Mouse (Mus musculus) spleen, embryonic (tissue): ENCODE measurements around the gene Stum.

Experiments used
- CTCF ChIA-PET: fragments of 350-600 bp; sonication (Branson Sonifier 250); formaldehyde crosslinking; loops from one replicate; lab custom pipeline; 2022; lab: Charles Lee

Gene Stum

DNA sequence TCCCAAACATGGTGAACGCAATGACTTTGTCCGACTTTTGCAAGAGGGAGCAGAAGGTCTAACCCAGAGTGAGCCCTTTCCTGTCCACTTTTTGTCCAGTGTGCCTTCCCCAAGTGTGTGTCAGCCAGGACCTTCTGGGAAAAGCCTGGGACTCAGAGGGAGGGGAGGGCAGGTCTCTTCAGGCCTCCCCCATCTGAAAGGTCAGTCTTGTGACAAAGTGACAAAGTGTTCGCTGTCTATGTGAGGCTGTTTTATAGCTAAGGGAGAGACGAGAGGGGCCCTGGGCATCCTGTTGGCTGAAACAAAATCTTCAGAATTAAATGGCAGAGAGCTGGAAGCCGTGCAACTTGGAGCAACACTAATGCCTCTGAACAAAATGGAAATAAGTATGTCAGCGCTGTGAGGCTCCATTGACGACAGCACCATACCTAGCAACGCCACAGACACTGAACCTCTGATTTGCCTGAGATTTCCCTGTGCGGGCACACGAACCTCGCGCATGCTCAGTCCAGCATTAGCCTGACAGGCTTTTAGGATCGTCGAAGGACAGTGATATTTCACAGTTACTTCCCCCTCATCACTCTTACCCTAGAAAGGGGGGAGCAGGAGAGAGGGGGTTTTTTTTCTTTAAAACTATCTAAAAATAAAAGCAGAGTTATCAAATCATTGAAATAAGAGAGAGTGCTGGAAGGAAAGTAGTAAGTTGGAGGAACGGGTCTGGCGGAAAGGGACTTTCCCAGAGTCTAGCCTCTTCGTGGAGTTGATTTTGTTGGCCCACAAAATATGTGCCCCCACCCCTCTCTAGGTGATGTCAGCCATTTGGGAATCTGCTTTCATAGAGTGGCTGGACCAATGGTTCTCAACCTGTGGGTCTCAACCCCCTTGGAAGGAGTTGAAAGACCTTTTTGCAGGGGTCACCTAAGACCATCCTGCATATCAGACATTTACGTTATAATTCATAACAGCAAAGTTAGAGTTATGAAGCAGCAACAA lies 75.3 kb downstream of the Stum start:
- CTCF ChIA-PET, result interaction anchor here (0.5 to 3.0 kb wide), 5 partner anchors 14 to 140 kb away, joined by 3 to 9 read pairs (median 4); no protein-coding TSS in a partner anchor

DNA sequence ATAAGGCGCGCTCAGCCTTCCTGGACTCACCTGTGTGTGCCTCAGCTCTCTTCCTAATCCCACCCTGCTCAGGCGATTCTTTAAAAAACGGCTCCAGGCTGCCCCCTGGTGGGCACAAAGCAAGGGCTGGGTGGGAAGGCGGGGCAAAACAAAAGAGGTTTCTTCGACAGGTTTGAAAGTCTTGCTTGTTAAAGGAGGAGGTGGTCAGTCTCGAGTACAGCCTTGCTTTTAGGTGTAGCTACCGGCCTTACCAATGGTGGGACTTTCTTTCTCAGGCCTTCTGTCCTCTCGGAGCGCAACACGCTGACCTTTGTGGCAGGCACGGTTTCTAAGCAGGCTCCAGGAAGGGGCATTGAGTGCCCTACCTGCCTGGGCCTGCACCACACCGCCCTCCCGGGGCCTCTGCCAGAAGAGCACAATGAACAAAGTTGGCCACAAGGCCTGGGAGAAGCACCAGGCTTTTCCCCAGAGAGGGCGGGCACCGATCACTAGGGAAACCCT lies 76.1 kb downstream of the Stum start:
- CTCF ChIA-PET, result interaction anchor here (0.5 to 3.0 kb wide), 5 partner anchors 15 to 138 kb away, joined by 3 to 9 read pairs (median 4); no protein-coding TSS in a partner anchor

DNA sequence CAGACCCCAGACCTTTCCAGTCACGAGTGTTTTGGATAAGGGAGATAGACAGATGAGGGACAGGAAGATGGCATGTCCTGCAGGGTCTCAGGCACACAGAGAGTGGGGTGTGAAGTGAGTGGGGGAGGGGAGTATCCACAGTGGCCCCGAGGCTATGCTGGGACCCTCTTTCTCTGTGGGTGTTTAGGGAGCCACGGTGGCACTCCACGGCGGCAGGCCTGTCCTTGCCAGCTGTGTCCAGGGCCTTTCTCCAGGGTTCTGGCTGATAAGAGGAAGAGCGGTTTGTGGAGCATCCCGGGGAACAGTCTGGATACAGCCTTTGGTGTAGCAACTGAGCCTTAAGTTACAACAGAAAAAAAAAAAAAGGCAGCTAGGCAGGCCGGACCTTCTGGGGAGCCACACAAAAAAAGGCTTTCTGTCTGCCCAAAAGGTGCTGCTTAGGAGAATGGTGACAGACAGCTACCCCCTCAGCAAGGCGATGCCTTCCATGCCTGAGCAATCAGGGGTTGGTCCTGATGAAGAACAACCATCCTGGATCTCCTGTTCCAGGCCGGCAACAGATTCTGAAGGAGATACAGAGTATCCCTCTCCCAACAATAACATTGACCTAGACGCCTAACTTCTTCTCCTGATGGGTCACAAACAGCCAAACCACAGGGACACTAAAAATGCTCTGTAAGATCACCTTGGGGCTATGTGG lies 76.8 kb downstream of the Stum start:
- CTCF ChIA-PET, result interaction anchor here (0.6 to 3.0 kb wide), 5 partner anchors 16 to 144 kb away, joined by 3 to 9 read pairs (median 4); partner anchors contain the start of gene Psen2

DNA sequence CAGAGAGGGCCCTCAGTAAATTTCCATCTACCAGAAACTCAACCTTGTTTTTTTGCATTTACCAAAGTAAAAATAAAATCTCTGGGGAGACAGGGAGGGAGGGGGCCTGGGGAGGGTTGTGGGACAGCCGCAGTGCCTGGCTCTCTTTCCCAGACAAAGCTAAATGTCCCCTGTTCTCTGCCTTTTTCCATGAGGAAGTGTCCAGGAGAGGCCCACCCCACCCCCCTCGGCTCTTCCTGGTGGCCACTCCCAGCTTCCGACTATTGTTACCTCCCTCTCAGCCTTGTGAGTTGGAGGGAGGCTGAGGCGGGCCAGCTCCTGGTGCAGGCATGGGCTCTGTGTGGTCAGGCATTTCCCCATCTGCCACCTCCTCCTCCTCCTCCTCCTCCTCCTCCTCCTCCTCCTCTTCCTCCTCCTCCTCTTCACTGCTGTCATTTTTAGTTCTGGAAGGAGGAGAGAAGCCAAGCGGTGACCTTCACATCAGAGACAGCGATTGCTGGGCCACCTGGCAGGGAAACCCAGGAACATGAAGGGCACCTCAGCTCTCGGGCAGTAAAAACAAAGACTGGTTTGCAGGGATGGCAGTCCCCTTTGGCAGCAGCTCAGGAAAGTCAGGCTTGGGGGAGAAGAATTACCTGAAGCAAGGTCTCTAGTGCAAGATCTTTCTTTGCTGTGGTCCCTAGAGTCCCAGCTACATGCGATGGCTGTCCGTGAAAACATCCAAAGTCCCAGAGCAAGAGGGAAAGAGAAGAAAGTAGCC lies 77.5 kb downstream of the Stum start:
- CTCF ChIA-PET, result interaction anchor here (0.5 to 3.0 kb wide), 5 partner anchors 9 to 143 kb away, joined by 3 to 9 read pairs (median 4); partner anchors contain the start of gene Psen2

DNA sequence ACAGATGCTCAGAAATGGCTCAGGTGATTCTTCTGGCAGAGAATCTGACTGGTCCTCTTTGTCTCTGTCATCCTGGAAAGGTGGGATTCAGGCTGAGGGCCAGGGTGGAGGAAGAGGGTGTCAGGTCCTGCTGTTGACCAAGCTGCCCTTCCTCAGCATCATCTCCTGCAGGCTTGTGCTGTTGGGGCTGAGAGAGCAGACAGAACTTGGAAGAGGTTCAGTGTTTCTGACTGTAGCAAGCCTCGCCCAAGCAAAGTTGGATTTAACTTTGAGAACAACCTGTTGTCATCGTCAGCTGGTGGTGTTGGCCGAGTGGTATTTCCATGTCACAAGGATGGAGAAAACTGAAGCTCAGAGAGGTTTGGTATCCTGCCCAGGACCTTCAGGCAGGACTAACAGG lies 78.6 kb downstream of the Stum start:
- CTCF ChIA-PET, result interaction anchor here (1.4 kb wide), 1 partner anchor 13 kb away, joined by 3 read pairs; no protein-coding TSS in a partner anchor

DNA sequence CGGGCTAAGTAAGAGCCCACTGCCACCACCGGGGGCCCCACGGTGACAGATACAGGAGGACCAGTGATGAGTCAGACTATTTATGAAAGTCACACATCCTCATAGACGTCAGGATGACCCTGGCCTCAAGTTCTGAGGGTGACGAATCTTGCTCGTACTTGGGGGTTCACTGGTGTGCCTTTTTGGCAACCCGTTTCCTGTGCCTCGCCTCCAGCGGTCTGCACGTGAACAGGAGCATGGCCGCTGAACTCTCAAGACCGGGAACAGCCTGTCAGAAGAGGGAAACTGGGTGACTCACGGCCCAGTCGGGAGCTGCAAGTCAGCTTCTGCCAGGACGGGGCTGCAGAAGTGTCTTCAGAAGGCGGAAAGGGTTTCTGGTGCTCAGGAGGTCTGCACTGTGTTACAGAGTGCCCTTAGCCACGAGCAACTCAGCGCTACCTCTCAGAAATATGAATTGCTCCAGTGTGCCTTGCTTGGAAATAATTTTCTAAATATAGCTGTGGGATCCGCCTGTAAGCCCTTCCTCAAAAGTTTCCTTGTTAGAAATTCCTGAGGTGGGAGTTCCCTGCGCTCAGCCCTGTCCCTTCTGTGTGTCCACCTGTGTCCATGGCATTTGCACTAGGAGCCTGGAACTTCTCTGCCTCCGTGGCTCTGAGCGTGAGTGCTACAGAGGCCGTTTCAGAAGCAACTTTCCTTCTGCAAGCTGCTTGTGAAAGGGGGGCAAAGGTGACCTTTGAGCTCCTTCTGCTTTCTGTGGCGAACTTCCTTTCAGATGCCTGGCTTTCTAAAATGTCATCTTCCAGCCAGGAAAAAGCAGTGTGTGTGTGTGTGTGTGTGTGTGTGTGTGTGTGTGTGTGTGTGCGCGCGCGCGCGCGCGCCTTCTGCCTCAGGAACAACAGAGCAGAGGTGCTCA lies 79.4 kb downstream of the Stum start:
- CTCF ChIA-PET, result interaction anchor here (0.6 to 1.4 kb wide), 4 partner anchors 8 to 40 kb away, joined by 3 to 5 read pairs (median 4); no protein-coding TSS in a partner anchor

DNA sequence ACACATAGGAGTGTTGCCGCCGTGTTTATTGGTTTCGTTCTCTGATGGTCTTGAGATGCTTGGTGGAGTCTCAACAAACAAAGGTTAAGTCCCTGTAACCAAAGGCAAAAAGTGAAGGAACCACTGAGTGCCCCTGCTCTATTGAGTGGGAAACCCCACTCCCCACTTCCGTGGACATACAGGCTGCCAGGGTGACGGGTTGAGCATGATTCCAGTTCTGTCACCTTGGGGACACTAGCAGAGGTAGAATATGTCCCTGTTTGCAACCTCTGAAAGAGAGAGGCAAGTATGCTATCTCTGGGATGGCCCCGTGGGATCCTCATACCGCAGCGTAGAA lies 80.0 kb downstream of the Stum start:
- CTCF ChIA-PET, result interaction anchor here (1.3 to 1.4 kb wide), 2 partner anchors 12 to 19 kb away, joined by 3 to 4 read pairs; no protein-coding TSS in a partner anchor

DNA sequence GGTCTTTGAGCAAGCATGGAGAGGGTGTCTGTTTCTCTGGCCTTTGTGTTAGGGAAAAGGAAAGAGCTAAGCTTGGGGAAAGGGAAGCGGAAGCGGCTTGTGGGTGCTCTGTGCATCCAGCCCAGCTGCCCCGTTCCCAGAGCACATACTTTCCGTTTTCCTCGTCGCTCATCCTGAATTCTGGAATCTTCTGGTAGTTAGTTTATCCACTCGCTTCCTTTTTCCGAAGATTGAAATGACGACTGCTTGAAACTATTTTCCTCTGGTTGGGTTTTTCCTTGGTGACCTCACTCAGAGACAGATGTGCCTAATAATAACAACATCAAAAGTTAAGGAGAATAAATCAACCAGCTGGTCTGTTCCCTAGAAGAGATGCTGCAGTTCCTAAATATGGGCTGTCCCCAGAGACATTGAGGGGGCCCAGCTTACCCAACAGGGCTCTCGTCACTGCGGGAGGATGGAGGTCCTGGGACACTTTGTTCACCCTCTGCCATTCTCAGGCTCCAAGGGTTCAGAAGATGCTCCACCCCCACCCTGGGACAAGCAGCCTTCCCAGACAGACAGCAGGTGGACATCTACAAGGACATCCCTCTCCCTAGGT lies 80.7 kb downstream of the Stum start:
- CTCF ChIA-PET, result interaction anchor here (0.6 kb wide), 1 partner anchor 525 kb away, joined by 3 read pairs; no protein-coding TSS in a partner anchor

DNA sequence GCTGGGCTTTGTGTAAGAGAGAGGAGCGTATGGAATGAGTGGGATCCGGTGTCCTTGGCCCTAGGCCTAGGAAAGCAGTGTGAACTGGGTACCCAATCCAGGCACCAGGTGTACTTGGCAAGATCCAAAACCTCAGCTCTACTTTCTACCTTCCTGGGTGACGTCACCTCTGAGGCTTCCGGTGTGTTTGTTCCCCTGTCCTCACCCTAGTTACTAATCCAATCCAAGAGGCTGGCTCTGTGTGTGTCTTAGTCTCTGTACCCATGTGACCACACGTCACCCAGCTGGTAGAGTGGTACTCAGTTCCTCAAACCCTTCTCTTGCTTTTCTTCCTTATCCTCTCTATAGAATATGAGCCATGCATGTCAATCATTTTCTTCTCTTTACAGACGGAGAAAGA lies 81.6 kb downstream of the Stum start:
- CTCF ChIA-PET, result interaction anchor here (0.5 kb wide), 1 partner anchor 45 kb away, joined by 4 read pairs; no protein-coding TSS in a partner anchor

DNA sequence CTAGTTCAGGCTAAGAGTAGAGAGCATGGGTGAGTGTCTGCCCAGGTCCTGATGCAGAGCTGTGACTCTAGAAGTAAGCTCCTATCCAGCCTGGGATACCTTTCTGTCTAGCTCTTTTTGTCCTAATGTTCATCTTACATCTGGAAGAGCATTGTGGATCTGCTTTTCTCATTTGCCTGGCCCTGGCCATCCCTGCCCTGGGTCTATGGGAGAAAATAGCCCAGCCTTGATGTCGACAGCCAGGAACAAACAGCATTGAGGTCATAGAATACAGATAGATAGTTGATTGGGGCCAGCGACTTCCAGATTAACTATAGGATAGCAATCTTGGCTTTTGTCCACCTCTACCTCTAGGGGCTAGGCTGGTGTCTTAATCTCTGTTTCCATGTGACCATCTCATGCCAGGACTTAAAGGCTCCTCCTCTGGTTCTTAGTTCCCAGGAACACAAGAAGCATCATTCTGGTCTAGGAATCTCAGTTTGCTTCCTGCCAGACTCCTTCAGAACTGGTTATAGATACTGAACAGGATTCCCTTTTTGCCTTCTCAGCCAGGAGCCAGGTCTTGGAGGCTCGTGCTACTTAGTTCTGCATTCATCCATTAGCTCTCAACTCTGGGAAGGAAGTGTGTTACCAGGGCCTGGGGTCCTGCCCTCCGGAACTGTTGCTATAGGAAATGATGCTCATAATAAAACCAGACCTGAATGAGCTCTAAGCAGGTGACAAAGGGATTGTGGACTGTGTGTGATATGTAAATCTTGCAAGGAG lies 82.4 kb downstream of the Stum start:
- CTCF ChIA-PET, result interaction anchor here (0.5 to 1.2 kb wide), 2 partner anchors 44 to 147 kb away, joined by 3 to 4 read pairs; no protein-coding TSS in a partner anchor

DNA sequence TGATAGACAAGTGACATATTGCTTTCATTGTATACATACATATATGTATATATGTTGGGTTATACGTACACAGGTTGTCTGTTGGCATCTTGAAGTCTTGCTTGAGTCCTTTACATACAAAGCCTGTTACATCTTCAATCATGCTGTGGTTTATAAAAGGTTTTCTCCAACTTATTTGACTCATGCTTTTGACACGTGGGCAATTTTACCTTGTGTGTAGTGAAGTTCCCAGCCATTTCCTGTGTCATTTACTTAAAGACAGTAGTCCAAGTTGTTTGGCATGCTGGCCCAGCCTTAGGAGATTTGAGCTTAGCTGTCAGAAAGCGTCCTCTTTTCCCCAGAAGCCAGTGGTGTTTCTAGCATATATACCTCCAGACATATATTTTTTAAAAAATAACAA lies 84.9 kb downstream of the Stum start:
- CTCF ChIA-PET, result no interaction called here

DNA sequence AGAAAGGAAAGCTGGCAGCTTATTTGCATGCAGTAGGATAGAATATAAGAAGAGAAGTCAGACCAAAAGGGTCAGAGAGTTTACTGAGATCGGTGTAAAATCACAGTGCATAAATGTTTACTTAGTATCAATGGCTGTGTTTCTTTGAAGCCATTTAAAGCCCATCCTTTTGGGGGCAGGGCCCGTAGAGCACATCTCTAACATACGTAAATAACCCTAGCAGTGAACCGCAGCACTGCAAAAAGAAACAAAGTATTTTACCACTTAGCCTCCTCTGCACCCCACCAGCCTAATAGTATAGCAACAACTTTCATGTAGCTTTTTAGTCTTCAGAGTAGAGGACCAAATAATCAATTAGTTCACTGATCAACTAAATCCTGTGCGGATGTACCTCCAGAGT lies 85.6 kb downstream of the Stum start:
- CTCF ChIA-PET, result no interaction called here

DNA sequence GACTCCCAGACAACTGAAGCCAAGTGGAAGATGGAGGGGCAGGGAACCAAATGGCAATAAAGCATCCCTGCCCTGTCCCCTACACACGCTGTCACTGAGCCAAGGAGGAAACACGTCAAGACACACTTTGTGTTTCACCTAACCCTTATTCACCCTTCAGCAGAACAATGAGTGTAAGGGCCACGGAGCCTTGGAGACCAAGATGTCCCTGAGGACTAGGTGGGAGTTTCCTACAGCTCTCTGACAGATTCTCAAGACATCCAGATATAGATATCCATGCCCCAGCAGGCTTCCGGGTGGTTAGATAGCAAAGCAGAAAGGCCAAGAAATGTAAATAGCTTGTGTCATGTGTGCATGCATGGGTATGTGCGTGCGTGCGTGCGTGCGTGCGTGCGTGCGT lies 89.4 kb downstream of the Stum start:
- CTCF ChIA-PET, result interaction anchor here (1.0 kb wide), 1 partner anchor 59 kb away, joined by 4 read pairs; no protein-coding TSS in a partner anchor

DNA sequence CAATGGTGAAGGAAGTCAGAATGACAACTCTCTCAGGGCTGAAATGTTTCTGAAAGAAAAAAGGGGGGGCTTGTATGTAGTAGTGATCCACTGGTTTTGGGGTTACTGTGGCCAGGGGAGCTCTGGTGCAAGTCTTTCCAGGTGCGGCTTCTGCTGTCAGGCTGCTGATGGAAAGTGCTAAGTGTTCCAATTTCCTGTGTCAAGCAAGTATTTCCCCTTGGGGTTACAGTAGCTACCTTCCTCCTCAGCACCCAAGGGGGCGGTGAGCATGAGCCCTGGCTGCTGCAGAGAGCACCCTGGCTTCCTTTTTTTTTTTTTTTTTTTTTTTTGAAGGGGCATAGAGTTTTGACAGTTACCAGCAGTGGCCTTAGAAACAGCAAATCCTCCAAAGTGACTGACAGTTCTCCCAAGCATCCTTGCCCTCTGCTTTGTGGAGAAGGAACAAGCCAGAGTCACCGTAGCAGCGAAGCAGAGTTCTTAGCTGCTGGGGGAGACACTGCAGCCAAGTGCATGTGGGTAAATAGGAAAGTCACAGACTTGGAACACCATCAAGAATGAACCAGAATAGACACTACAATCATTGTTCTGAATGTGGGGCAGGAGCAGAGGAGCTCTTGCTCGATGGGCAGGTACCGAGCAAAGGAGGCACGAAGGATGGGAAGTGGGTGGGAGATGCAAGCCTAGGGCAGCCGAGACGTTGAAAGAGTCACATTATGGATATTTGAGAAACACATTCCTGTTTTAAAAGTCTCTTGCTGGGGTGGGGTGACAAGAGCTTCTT lies 90.1 kb downstream of the Stum start:
- CTCF ChIA-PET, result interaction anchor here (1.0 kb wide), 1 partner anchor 58 kb away, joined by 4 read pairs; no protein-coding TSS in a partner anchor

DNA sequence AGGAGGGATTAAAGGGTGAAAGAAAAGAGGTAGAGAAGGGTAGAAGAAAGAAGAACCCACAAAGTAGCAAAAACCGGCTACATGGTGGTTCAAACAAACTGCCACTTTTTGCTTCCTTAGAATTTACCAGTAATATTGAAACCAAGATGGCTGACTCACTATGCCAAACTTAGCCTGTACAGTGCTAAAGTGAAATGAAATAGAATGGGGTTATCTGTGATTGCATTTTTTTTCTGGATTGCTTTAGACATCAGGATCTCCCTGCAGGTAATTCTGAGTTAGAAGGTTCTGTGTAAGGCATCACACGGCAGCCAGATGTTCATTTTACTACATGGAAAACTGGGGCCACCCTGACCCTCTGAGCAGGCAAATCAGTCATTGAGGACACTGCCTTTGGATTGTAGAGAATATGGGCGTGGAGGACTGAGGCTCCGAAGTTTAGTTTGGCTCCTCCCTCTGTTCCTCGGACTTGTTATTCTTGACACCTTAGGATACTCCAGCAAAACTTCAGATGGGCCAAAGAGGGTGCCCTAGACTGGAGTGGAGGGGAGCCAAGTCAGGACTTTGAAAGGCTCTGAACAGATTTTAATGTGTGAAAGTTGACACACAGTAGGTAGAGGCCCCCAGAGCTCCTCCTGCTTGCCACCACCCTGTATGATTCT lies 91.0 kb downstream of the Stum start:
- CTCF ChIA-PET, result interaction anchor here (0.7 kb wide), 1 partner anchor 150 kb away, joined by 5 read pairs; no protein-coding TSS in a partner anchor

DNA sequence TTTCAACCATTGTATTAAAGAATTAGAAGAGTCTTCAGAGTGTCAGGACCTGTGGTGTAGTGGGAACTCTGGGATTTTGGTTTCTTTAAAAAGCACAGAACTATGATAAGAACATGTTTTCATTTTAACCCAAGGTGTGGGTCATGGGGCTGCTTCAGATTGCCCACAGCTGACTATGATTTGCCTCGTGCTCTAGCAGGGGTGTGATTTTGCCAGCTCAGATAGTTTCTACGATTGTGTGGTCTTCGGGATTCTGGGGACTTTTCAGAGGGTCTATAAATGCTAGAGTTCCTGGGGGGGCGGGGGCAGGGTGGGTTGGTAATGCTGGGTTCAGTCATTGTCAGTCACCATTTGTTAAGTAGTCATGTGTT lies 91.7 kb downstream of the Stum start:
- CTCF ChIA-PET, result interaction anchor here (0.7 to 1.1 kb wide), 2 partner anchors 12 to 151 kb away, joined by 3 to 5 read pairs; no protein-coding TSS in a partner anchor
